Mouse (Mus musculus) megakaryocyte, embryonic 14.5 days (primary cell): ENCODE results near the gene Timp3.

ENCODE experiments used
- FLI1 ChIP-seq: IDR thresholded peaks from 2 replicates; pipeline ENCODE4 v1.6.1; 2012; ENCODE audit warnings: low read length, inconsistent platforms, mixed read lengths
- GATA1 ChIP-seq: IDR thresholded peaks from 3 replicates; pipeline ENCODE4 v1.6.1; 2012; ENCODE audit warnings: mixed read lengths, low read length, inconsistent platforms, borderline replicate concordance

- TF ChIP-seq GATA1 (no peak), FLI1 (no peak)
Measured at GRCm38 (mm10) chr10:86334581-86334980, 34.4 kb downstream of the Timp3 start.
